Mouse (Mus musculus): Measurements from ENCODE around the gene Exoc7. TPM values are rescaled to one million over a fixed set of nuclear protein-coding genes. Genes with fewer than 3 reads are reported as not detected.

Gene Exoc7
- total RNA-seq, 1 experiment from 2014 or later: 50.5 TPM

DNA sequence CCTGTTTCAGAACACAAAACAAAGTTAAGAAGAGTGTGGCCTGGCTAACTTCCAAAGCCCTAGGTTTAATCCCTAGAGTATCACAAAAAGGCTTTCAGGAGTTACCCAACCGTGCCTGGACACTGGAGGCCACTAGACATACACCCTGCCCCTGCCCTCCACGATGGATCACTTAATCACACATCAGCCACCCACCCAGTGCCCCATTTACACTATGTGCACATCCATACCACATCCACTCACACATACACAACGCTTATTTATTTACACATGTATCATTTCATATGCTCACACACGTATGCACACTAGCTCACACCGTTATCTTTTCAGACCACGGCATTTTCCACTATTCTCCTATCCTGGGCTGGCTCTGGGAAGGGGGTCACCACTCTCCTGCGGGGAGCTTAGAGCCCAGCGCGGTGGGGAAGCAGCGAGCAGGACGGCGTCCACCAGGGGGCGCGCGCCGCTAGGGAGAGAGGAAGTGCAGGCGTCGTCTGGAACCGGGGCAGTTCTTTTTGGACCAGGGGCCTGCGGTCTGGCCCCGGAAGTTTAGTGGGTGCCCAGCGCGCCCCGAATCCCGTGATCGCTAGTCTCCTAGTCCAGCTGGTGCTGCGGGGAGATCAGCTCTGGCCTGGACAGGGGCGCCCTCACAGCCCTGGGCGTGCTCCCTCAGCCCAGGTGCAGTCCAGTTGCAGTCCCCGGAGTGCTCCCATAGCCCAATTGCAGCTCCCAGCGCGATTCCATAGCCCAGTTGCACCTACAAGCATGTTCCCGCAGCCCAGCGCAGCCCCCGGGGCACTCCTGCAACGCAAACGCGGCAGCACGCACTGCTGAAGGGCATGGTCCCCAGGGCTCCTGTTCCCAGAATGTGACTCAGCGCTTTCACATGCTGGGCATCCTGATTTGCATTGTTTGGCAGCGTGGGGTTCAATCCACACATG, 12.0 kb upstream of the Exoc7 start:
- DNase-seq: peak; percentile 95

DNA sequence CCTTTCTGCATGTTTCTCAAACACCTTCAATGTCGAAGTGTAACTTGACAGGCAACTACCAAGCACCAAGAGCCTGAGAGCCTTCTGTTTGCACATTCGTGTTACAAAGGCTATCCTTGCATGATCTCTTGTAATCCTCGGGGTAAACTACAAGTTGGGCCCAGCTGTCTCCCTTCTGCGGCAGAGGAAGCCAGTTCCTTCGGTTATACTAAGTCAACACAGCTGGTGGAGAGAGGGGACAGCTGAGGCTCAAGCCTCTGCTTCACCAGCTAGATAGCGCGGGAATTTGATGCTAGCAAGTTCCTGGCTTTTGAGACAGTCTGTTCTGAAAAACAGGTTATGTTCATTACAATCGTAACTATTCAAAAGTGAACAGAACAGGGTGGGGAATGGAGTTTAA, 5.3 kb upstream of the Exoc7 start:
- DNase-seq: no peak

DNA sequence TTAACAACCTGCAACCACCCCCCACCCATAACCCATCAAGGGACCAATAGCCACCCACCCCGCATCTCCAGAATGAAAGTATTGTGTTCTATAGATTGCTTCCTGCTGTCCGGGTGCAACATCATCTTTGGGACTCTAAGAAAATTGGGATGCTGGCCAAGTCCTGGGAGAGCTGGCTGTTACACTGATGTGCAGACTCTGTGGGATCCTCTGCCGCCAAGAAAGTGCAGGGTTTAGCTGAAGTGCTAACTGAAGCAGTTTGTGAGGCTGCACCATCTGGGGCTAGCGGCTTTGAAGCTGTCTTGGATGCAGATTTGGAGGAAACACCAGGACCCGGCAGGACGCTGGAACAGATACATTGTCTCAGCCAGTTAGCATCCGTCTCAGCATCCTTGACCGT, 4.1 kb upstream of the Exoc7 start:
- no peak for DNase-seq

DNA sequence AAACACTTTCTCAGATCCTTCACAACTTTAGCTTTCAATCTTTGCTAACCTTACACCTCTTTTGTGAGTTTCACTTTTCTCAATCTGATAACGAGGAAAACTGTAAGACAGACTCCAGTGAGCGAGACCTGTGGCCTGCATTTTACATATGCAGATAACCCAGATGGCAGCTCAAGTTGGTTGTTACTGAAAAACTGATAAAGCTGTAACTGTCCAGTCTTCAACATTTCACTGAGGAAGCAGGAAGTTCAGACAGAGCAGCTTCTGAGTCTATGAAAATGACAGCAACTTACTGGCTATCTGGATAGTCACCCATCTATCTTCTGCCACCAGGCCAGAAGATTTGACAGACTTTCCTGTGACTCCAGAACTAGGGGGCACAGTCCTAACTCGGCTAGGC, 2.6 kb upstream of the Exoc7 start:
- DNase-seq: no peak

DNA sequence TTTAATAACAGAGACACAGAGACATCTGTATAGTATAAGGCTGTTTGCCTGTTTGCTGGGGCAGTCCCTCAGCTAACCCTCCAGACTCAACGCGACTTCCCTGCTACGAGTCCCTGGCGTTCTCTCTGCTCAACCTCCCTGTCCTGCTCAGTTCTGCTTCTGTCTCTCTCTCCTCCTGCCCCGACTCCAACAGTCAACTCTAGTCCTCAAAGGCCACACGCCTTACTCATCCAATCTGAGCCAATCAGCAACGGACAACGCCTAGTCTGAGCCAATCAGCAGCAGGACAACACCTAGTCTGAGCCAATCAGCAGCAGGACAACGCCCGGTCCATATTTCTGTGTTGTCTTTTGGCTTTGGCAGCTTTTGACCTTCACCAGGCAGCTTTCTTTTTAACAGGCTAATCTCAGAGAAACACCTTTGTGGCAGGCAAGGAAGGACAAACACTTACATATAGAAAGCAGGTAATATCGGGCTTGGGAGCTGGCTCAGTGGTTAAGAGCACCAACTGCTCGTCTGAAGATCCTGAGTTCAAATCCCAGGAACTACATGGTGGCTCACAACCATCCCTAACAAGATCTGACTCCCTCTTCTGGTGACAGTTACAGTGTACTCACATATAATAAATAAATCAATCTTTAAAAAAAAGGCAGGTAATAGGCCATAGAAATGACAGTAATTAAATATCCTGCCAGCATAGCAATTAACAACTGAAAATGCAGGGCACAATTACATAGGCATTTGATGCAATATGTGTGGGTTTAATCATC, 914 bp upstream of the Exoc7 start:
- no peak for DNase-seq

DNA sequence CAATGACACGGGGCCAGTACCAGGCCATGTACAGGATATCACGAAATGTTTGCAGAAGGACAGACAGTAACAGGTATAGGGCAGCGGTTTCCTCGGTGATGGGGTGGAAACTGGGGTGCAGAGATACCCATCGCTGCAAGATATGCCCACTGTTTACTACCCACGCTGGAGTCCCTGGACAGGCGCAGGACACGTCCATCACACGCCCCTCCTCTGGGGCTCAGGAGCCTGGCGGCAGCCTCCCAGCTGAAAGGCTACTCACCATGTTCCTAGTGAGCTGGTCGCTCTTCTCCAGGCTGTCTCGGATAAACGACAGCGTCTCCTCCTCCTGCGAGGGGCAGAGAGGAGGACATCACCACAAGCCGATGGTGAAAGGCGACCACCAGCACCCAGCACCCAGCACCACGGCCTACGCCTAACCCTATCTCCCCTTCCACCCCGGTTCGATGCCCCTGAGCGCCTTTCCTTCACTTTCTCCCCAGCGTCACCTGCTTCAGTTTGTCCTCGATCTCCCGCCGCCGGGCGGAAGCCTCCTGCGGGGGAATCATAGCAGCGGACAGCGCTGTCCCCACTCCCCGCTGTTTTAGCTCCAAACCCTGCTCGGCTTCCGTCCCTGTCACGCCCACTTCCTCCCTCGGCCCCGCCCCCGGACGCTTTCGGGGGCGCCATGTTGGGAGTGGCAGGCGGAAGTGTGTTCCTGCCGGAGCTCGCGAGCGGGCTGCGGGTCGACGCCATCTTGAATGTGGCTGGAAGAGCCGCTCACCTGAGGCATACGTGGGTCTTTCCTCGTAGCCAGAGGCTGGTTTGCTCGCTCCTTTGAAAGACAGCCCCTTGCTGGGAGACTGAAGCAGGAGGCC, 679 bp downstream of the Exoc7 start:
- peak; percentile 97 for DNase-seq

DNA sequence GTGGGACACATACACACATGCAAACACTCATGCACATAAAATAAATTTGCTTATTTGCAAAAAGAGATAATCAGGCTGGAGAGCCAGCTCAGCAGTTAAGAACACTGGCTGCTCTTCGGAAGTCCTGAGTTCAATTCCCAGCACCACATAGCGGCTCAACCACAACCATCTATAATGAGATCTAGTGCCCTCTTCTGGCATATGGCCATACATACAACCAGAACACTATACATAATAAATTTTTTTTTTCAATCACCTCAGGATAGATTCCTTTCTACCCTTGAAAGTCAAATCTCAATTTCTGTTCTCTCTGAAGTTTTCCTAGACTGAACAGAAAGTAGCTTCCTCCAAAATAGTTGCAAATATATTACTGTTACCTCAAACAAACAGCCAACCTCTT, 1.6 kb downstream of the Exoc7 start:
- DNase-seq: no peak

DNA sequence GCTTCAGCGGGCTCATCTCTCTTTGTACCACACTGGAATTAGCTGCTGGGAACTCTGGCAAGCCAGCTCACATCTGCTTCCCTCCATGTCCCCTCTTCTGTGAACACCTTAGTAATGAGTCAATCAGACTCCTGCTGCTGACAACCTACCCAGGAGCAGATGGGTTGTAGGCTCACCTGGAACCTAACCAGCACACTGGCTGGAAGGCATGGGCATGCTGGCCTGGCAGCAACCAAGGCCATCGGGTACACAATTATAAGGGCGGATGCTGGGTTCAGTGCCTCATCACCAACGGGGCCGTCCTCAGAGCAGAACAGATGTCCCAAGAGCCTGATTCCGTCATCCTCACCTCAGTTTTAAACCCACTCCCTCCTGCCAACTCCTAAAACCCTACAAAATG, 8.4 kb downstream of the Exoc7 start:
- no peak for DNase-seq

DNA sequence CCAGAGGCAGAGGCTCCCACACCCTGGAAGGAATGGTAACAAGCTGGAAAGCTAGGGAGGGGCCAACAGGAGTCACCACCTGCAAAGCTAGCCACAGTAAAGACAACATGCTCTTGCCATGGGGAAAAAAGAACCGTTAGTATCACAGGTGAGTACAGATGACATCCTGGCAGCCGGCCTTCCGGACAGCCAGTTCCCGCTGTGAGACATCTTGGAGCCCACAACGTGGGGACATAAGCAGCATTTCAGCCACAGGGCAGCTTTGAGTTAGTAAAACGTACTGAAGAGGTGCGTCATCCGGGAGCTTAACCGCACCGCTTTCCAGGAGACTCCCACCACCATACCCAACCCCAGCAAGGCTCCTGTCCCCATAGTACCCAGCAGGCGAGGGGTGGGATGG, 8.8 kb downstream of the Exoc7 start:
- DNase-seq: no peak

DNA sequence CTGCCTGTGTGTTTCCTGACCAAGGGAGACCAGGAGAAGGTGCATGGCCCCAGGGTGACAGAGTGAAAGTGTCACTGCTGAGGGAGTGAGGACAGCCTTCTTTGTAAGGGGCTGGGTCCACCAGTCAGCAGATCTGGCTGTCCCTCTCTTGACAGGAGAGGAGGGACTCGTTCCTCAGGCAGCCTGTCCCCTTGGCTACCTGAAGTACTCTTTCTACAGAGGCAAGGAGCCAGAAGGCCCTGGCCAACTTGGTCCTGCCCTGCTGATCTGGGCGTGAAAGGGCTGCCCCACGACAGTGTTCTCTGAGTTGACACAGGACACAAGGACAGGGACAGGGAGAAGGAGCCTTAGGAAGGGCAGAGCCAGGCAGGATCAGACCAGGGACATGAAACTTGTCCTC, 10.0 kb downstream of the Exoc7 start:
- no peak for DNase-seq

DNA sequence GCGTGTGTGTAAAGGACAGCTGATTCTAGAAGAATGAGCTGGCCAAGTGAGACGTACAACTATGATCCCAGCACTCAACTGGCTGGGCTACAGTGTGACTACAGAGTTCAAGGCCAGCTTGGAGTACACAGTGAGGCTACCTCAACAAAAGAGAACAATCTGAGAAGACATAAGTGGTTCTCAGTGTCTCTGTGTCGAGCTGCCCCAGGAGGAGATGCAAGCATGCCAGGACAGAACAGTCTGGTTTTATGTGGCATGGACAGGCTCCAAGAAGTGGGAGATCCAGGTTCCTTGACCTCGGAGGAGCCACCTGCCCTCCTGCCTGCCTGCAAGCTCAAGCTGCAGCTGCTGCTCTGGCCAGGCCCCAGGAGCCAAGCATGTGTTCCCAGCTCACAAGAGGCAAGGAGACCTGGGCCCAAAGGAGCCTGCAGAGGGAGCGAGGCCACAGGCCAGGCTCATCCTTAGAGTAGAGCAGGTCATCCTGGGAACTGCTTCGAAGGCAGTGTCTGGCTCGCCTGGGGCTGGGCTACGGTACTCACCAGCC, 10.8 kb downstream of the Exoc7 start:
- DNase-seq: no peak

DNA sequence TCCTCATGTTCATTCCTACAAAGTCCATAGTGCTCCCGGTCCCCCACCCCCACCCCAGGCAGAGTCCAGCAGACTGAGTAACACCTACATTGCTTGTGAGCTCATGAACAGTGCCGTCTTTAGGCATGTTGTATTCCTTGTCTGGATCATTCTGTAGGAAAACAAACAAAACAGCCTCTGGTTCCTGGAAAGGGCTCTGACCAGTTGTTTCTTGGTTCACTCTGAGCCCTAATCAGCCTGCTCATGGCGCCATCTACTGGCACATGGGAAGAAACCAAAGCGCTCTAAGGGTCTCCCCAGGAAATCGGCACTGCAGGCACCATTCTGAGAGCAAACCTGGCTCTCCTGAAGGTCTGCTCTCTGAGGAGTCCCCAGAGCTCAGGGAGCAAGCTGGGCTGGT, 12.7 kb downstream of the Exoc7 start:
- peak; percentile 69 for DNase-seq

DNA sequence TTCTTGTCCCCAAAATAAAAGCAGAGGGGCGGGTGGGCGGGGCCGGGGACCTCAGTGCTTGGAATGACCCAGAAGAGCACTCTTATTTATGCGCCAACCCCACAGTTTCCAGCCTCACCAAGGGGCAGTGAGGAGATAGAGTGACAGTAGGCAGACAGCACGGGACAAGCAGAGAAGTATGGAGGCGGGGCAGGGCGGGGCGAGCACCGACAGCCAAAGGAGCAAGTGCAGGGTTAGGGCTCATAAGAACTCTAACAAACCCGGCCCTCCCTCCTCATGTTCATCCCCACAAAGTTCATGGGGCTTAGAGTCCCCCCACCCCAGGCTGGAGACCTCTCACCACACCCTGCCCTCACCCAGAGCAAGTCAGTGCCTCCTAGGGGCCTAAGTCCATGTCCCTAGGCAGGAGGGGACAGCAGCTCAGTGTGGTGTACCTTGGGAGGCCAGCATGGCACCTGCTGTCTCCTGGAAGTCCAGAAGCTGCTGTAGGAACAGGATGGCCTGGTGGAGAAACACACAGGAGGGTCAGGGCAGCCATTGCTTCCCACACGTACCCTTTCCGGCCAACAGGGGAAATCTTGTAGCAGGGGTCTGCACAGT, 13.4 kb downstream of the Exoc7 start:
- DNase-seq: no peak

DNA sequence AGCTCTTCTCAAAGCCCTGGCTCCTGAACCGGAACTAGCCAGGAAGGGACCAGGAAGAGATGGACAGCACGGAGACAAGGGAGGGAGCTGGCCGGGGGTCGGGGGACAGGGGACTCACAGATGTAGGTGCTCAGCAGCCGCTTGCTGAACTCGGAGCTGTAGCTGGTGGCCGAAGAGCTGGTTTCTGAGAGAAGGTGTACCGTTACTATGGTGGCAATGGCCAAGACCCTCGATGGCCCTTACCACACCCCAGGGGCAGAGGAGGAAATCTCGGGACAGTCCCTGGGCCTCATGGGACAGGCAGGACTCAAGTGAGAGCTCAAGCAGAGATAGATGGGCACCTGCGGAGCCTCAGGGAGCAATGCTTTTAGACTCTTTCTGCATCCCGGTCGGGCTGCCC, 14.6 kb downstream of the Exoc7 start:
- no peak for DNase-seq

DNA sequence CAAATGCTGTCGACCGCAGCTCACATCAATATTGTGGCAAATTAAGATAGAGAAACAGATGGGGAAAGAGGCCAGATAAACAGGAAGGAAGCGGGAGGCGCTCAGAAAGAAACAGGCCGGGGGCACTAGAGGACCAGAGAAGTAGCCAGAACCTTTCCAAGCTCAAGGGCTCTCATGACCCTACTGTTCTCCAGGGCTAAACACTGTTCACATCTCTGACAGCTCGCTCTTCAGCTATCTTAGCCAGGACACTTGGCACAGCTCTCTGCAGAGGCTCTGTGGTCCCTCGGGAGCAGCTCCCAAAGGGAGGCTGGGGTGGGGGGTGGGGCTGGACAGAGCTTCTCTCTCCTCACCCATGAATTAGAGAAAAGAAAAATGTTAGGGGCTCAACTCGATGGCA, 16.5 kb downstream of the Exoc7 start:
- no peak for DNase-seq

DNA sequence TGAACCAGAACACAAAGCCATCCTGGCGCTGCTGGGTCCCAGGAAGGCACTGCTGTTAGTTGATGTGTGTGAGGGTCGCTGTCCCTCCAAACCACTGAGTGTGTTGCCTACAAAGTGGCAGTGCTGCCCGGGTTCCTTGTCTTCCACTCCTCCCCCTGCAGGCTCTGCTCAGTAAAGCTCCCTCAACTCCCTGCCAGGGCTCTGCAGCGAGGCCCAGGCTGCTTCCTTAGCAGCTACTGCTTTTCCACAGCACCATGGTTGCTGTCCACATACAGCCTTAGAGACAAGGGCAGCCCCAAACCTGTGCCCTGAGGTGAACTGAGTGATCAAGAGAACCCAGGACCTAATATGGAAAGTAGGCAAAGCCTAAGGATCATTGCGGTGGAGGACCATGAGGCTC, 19.7 kb downstream of the Exoc7 start:
- no peak for DNase-seq

DNA sequence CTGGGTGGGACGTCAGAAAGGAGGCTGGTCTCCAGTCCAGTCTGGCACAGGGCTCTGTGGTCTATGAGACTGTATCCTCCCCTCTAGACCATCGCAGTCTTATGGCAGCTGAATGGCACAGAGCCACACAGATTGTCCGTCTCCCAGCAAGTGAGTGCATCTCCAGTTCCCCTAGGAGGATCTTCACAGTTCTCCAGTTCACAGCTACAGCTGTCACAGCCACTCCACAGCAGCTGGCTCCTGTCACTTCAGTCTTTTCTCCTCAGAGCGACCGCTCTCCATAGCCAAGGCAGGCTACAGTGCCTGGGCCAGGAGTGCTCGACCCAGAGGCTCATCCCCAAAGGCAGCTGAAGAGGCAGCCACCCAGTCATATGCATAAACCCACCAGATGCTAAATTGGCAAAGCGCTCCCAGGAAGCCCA, 21.3 kb downstream of the Exoc7 start:
- no peak for DNase-seq

DNA sequence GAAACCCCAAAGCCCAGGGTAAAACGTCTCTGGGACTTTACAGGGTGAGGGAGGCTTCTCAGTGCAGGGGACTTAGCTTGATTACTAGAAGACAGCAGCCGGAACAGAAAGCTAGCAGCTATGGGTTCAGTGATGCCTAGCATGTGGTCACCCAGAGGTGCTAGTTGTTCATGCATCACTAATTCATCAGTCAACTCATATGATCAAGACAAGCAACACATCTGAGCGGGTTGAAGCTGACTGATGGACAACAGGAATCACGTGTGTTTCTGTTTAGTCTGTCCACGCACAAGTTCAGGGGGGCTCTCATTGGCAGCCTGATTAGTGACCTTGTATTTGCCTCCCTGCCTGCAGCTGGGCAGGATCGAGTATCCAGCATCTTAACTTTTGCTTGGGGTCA, 23.1 kb downstream of the Exoc7 start:
- DNase-seq: no peak

DNA sequence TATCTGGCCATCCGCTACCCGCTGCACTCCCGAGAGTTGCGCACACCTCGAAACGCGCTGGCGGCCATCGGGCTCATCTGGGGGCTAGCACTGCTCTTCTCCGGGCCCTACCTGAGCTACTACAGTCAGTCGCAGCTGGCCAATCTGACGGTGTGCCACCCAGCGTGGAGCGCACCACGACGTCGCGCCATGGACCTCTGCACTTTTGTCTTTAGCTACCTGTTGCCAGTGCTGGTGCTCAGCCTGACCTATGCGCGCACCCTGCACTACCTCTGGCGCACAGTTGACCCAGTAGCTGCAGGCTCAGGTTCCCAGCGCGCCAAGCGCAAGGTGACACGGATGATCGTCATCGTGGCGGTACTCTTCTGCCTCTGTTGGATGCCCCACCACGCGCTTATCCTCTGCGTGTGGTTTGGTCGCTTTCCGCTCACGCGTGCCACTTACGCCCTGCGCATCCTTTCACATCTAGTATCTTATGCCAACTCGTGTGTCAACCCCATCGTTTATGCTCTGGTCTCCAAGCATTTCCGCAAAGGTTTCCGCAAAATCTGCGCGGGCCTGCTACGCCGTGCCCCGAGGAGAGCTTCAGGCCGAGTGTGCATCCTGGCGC, 24.0 kb downstream of the Exoc7 start:
- no peak for DNase-seq

DNA sequence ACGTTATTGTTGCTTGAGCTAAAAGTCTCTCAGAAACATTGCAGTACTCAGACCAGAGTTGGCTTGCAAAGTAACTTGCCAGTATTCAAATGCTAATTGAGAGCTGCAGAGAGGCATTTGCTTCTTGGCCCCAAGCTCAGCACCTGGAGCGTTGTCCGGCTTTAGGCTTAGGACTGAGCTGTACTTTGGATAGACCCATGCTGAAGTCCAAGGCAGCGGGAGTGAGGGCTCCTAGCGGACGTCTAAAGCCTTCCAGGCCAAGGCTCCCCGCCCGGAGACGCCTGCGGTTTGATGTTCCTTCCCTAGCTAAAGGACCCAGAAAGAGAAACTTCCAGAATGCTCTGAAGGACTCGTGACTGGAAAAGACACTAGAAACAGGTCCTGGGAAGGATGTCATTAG, 24.9 kb downstream of the Exoc7 start:
- no peak for DNase-seq

DNA sequence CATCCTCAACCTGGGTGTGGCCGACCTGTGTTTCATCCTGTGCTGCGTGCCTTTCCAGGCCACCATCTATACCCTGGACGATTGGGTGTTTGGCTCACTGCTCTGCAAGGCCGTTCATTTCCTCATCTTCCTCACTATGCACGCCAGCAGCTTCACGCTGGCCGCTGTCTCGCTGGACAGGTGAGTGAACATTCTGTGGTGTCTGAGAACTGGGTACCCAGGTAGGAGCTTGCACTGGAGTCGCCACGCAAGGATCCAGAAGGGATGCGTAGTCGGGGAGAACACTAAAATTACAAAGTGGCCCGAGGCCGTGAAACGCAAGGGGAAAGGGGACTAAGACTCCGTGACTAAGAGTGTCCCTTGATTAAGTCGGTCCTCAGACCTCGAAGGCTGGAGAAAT, 25.4 kb downstream of the Exoc7 start:
- no peak for DNase-seq
